Mouse (Mus musculus): ENCODE results near the gene Ccdc155. TPM values are rescaled to one million over a fixed set of nuclear protein-coding genes. Genes with fewer than 3 reads are reported as not detected.

Gene Ccdc155
- polyA plus RNA-seq (2015; fragmentation: Nextera tagmentation; extraction: Ambion mirVana), result 0.59 and 0.97 TPM in 2 replicates

- Histone ChIP-seq H3K4me3 (replicated peaks) (peak within 1 kb of the TSS; percentile 48), H3K4me1 (replicated peaks) (0 out of 2 replicates have a peak, but pooled peaks cover 3% of the 10 kb centered on the region), H3K9me3 (no peaks in the 10 kb centered on the region), H3K9ac (replicated peaks) (peak within 1 kb of the TSS; percentile 70), H3K36me3 (no peaks in the 10 kb centered on the region), H3K27ac (peak within 1 kb of the TSS; percentile 83), H3K4me2 (replicated peaks) (peak within 1 kb of the TSS; percentile 57), H3K27me3 (peaks cover 20% of the 10 kb centered on the region)
- peak; percentile 97 for ATAC-seq
- WGBS, result 8% methylated on average over 44 of the region's 44 CpGs
These were observed at the start of gene Ccdc155 for GRCm38 (mm10) chr7:45204380-45205143. Ccdc155 (minus strand) TSS chr7:45204892.

- no peak for ATAC-seq
- Histone ChIP-seq H3K9ac (replicated peaks) (no peak overlapping the region), H3K36me3 (no peaks in the 10 kb centered on the region), H3K27ac (no peak overlapping the region), H3K4me3 (replicated peaks) (no peak overlapping the region), H3K27me3 (no peaks in the 10 kb centered on the region), H3K9me3 (no peaks in the 10 kb centered on the region), H3K4me2 (replicated peaks) (no peak overlapping the region), H3K4me1 (replicated peaks) (no peaks in the 10 kb centered on the region)
- WGBS, result 91% methylated on average over 8 of the region's 8 CpGs
These were observed 49.1 kb upstream of the Ccdc155 start for GRCm38 (mm10) chr7:45253806-45254205.

GRCm38 (mm10) chr7:45247666-45248065, 43.0 kb upstream of the Ccdc155 start:
- H3K27ac ChIP-seq, result no peak overlapping the region
- no peaks in the 10 kb centered on the region for H3K4me1 ChIP-seq (replicated peaks)
- no peaks in the 10 kb centered on the region for H3K9me3 ChIP-seq
- no peak overlapping the region for H3K4me3 ChIP-seq (replicated peaks)
- H3K36me3 ChIP-seq, result no peaks in the 10 kb centered on the region
- no peak overlapping the region for H3K4me2 ChIP-seq (replicated peaks)
- no peak overlapping the region for H3K9ac ChIP-seq (replicated peaks)
- no peak for ATAC-seq
- H3K27me3 ChIP-seq, result no peaks in the 10 kb centered on the region
- 39% methylated on average over 3 of the region's 3 CpGs for WGBS

- H3K4me1 ChIP-seq (replicated peaks), result peaks cover 10% of the 10 kb centered on the region
These were observed 36.7 kb upstream of the Ccdc155 start for GRCm38 (mm10) chr7:45241389-45241749.

GRCm38 (mm10) chr7:45240633-45241388, 36.1 kb upstream of the Ccdc155 start, which contains the start of gene Slc6a16:
Slc6a16 (plus strand) TSS chr7:45241085.
- Histone ChIP-seq H3K27ac (no peak within 1 kb of the TSS), H3K9ac (replicated peaks) (peak within 1 kb of the TSS; percentile 42), H3K9me3 (no peaks in the 10 kb centered on the region), H3K36me3 (no peaks in the 10 kb centered on the region), H3K4me1 (replicated peaks) (peaks cover 11% of the 10 kb centered on the region), H3K4me3 (replicated peaks) (peak within 1 kb of the TSS; percentile 32), H3K27me3 (peaks cover 49% of the 10 kb centered on the region), H3K4me2 (replicated peaks) (peak within 1 kb of the TSS; percentile 61)
- ATAC-seq, result peak; percentile 37
- 9% methylated on average over 52 of the region's 53 CpGs for WGBS

More at GRCm38 (mm10) chr7:45241389-45241749, 36.7 kb upstream of the Ccdc155 start:
- 77% methylated on average over 6 of the region's 6 CpGs for WGBS
- H3K27ac ChIP-seq, result no peak overlapping the region
- H3K9ac ChIP-seq (replicated peaks), result peak overlapping the region; percentile 42
- peaks cover 49% of the 10 kb centered on the region for H3K27me3 ChIP-seq
- H3K4me2 ChIP-seq (replicated peaks), result peak overlapping the region; percentile 61
- peak overlapping the region; percentile 32; the same call in 1 of the 2 replicates for H3K4me3 ChIP-seq (replicated peaks)
- no peaks in the 10 kb centered on the region for H3K36me3 ChIP-seq
- no peaks in the 10 kb centered on the region for H3K9me3 ChIP-seq
- no peak for ATAC-seq

GRCm38 (mm10) chr7:45240109-45240508, 35.4 kb upstream of the Ccdc155 start:
- no peak overlapping the region for H3K9ac ChIP-seq (replicated peaks)
- H3K36me3 ChIP-seq, result no peaks in the 10 kb centered on the region
- no peak for ATAC-seq
- H3K4me1 ChIP-seq (replicated peaks), result peaks cover 18% of the 10 kb centered on the region
- H3K4me3 ChIP-seq (replicated peaks), result no peak overlapping the region
- H3K27ac ChIP-seq, result no peak overlapping the region
- peak overlapping the region; percentile 61; the same call in 1 of the 2 replicates for H3K4me2 ChIP-seq (replicated peaks)
- peaks cover 49% of the 10 kb centered on the region for H3K27me3 ChIP-seq
- no peaks in the 10 kb centered on the region for H3K9me3 ChIP-seq
- 58% methylated on average over 7 of the region's 7 CpGs for whole genome bisulfite sequencing

- no peak within 1 kb of the TSS for H3K4me2 ChIP-seq (replicated peaks)
- H3K4me3 ChIP-seq (replicated peaks), result no peak within 1 kb of the TSS
- no peak within 1 kb of the TSS for H3K9ac ChIP-seq (replicated peaks)
- ATAC-seq, result no peak
- 42% methylated on average over 20 of the region's 20 CpGs for WGBS
- no peak within 1 kb of the TSS for H3K27ac ChIP-seq
- H3K27me3 ChIP-seq, result peaks cover 49% of the 10 kb centered on the region
- H3K36me3 ChIP-seq, result no peaks in the 10 kb centered on the region
- H3K9me3 ChIP-seq, result no peaks in the 10 kb centered on the region
- H3K4me1 ChIP-seq (replicated peaks), result peaks cover 30% of the 10 kb centered on the region
These were observed 34.2 kb upstream of the Ccdc155 start, which contains the start of gene Cd37 for GRCm38 (mm10) chr7:45238723-45239496. Cd37 (minus strand) TSS chr7:45239115.

GRCm38 (mm10) chr7:45237747-45238699, 33.3 kb upstream of the Ccdc155 start:
- Histone ChIP-seq H3K4me2 (replicated peaks) (no peak overlapping the region), H3K4me1 (replicated peaks) (peaks cover 39% of the 10 kb centered on the region), H3K9ac (replicated peaks) (no peak overlapping the region), H3K9me3 (no peaks in the 10 kb centered on the region), H3K27ac (no peak overlapping the region), H3K27me3 (peaks cover 49% of the 10 kb centered on the region), H3K36me3 (0 out of 2 replicates have a peak, but pooled peaks cover under 1% of the 10 kb centered on the region), H3K4me3 (replicated peaks) (no peak overlapping the region)
- no peak for ATAC-seq
- 75% methylated on average over 17 of the region's 17 CpGs for WGBS

GRCm38 (mm10) chr7:45235656-45236180, 31.0 kb upstream of the Ccdc155 start:
- H3K36me3 ChIP-seq, result peaks cover 19% of the 10 kb centered on the region
- 25% methylated on average over 17 of the region's 17 CpGs for WGBS
- no peak overlapping the region for H3K4me3 ChIP-seq (replicated peaks)
- 0 out of 2 replicates have a peak overlapping the region, but pooled peaks have one; percentile 33 for H3K9ac ChIP-seq (replicated peaks)
- peak overlapping the region; percentile 34 for H3K4me2 ChIP-seq (replicated peaks)
- H3K9me3 ChIP-seq, result no peaks in the 10 kb centered on the region
- H3K4me1 ChIP-seq (replicated peaks), result peaks cover 40% of the 10 kb centered on the region
- ATAC-seq, result peak; percentile 47; the same call in 1 of the 2 replicates
- H3K27me3 ChIP-seq, result peaks cover 40% of the 10 kb centered on the region
- H3K27ac ChIP-seq, result peak overlapping the region; percentile 68

GRCm38 (mm10) chr7:45234922-45235571, 30.4 kb upstream of the Ccdc155 start:
- H3K9me3 ChIP-seq, result no peaks in the 10 kb centered on the region
- WGBS, result 7% methylated on average over 21 of the region's 21 CpGs
- H3K36me3 ChIP-seq, result peaks cover 19% of the 10 kb centered on the region
- no peak overlapping the region for H3K4me3 ChIP-seq (replicated peaks)
- peaks cover 34% of the 10 kb centered on the region for H3K27me3 ChIP-seq
- H3K27ac ChIP-seq, result peak overlapping the region; percentile 68
- peak; percentile 82 for ATAC-seq
- H3K4me2 ChIP-seq (replicated peaks), result peak overlapping the region; percentile 34
- H3K9ac ChIP-seq (replicated peaks), result peak overlapping the region; percentile 33; the same call in 1 of the 2 replicates
- peaks cover 36% of the 10 kb centered on the region for H3K4me1 ChIP-seq (replicated peaks)

Measured in midbrain, embryonic 13.5 days (tissue).